Mouse (Mus musculus) ES-Bruce4 (cell line): Measurements from ENCODE around the gene Washc4.

Source experiments
- CTCF ChIP-seq: IDR thresholded peaks from one replicate; pipeline ENCODE4 v1.8.1; 2011; ENCODE audit warnings: low read depth, low read length
- EP300 ChIP-seq: IDR thresholded peaks from 2 replicates; pipeline ENCODE4 v1.6.1; 2011; ENCODE audit warnings: low read depth, low read length; ENCODE audit not compliant: insufficient read depth
- POLR2A ChIP-seq: IDR thresholded peaks from one replicate; pipeline ENCODE4 v1.8.1; 2011; ENCODE audit warnings: low read length; ENCODE audit not compliant: insufficient read depth

- TF ChIP-seq CTCF (no peak), POLR2A (no peak), EP300 (no peak)
Measured at GRCm38 (mm10) chr10:83632806-83633374, 89.3 kb downstream of the Washc4 start.
